Mouse (Mus musculus) MEL (cell line): ENCODE measurements around the gene Camta1. TPM values are rescaled to one million over a fixed set of nuclear protein-coding genes. Genes with fewer than 3 reads are reported as not detected.

ENCODE experiments used
- DNase-seq: peaks from one replicate; pipeline ENCODE4 v3.0.0; 2011; ENCODE audit warnings: low read depth, low spot score
- H3K27ac ChIP-seq: 2 replicates; pipeline ENCODE4 v1.5.1; 2012; ENCODE audit warnings: low read depth, mild to moderate bottlenecking, control low read depth, low read length, moderate library complexity; ENCODE audit not compliant: control insufficient read depth
- H3K27me3 ChIP-seq, 2 experiments: fragments of 150-350 bp in 1 of 2; sonication (generic) in 1 of 2; 2 replicates each; pipeline ENCODE4 v1.6.1; 2012; ENCODE audit warnings: low read length in 2 of 2, mild to moderate bottlenecking in 2 of 2, improper control_type of control experiment in 1 of 2, moderate library complexity in 1 of 2; ENCODE audit not compliant: insufficient read depth in 2 of 2, control insufficient read depth in 1 of 2
- H3K36me3 ChIP-seq, 2 experiments: 2 replicates each; pipeline ENCODE4 v1.6.1; 2012 to 2014; ENCODE audit warnings: low read length in 2 of 2, improper control_type of control experiment in 1 of 2, inconsistent platforms in 1 of 2, mild to moderate bottlenecking in 1 of 2; ENCODE audit not compliant: insufficient read depth in 2 of 2, control insufficient read depth in 1 of 2
- H3K4me1 ChIP-seq, 2 experiments: fragments of 150-350 bp in 1 of 2; sonication (generic) in 1 of 2; 2 replicates each; pipeline ENCODE4 v1.6.1; 2012; ENCODE audit warnings: low read length in 2 of 2, improper control_type of control experiment in 1 of 2, mild to moderate bottlenecking in 1 of 2; ENCODE audit not compliant: insufficient read depth in 2 of 2, control insufficient read depth in 1 of 2
- H3K4me3 ChIP-seq, 2 experiments: fragments of 150-350 bp in 1 of 2; sonication (generic) in 1 of 2; 2 replicates each; pipeline ENCODE4 v1.5.1; 2012; ENCODE audit warnings: low read depth in 2 of 2, low read length in 2 of 2, mild to moderate bottlenecking in 2 of 2, moderate library complexity in 2 of 2, control low read depth in 1 of 2, improper control_type of control experiment in 1 of 2; ENCODE audit not compliant: control insufficient read depth in 1 of 2, insufficient read depth in 1 of 2
- H3K79me2 ChIP-seq: 2 replicates; pipeline ENCODE4 v1.6.1; 2012; ENCODE audit warnings: mild to moderate bottlenecking, low read length, moderate library complexity; ENCODE audit not compliant: control insufficient read depth, poor library complexity, insufficient read depth
- H3K9ac ChIP-seq: 2 replicates; pipeline ENCODE4 v1.6.1; 2012; ENCODE audit warnings: low read depth, mild to moderate bottlenecking, control low read depth, low read length, moderate library complexity; ENCODE audit not compliant: control insufficient read depth, poor library complexity, severe bottlenecking
- H3K9me3 ChIP-seq: fragments of 150-350 bp; sonication (generic); replicated peaks from 2 replicates; pipeline ENCODE4 v1.6.1; 2012; ENCODE audit warnings: mild to moderate bottlenecking, low read length, improper control_type of control experiment, moderate library complexity; ENCODE audit not compliant: insufficient read depth
- CHD1 ChIP-seq: IDR thresholded peaks from 2 replicates; pipeline ENCODE4 v1.6.1; 2012; ENCODE audit warnings: low read depth, mild to moderate bottlenecking, inconsistent platforms, low read length, improper control_type of control experiment
- CHD2 ChIP-seq: IDR thresholded peaks from 2 replicates; pipeline ENCODE4 v1.6.1; 2011; ENCODE audit warnings: low read length, improper control_type of control experiment
- CTCF ChIP-seq, 3 experiments: IDR thresholded peaks in 2 of 3; conservative IDR thresholded peaks in 1 of 3; 2 replicates each; pipeline ENCODE4 v1.5.1; 2011 to 2012; ENCODE audit warnings: low read length in 3 of 3, low read depth in 2 of 3, mild to moderate bottlenecking in 2 of 3, improper control_type of control experiment in 1 of 3, inconsistent platforms in 1 of 3, mixed read lengths in 1 of 3, moderate library complexity in 1 of 3; ENCODE audit not compliant: control insufficient read depth in 1 of 3, insufficient read depth in 1 of 3, poor library complexity in 1 of 3, severe bottlenecking in 1 of 3
- ETS1 ChIP-seq: IDR thresholded peaks from 2 replicates; pipeline ENCODE4 v1.6.1; 2012; ENCODE audit warnings: low read depth, mild to moderate bottlenecking, inconsistent platforms, low read length, improper control_type of control experiment, moderate library complexity
- GATA1 ChIP-seq: IDR thresholded peaks from 2 replicates; pipeline ENCODE4 v1.6.1; 2011; ENCODE audit warnings: low read depth, low read length, improper control_type of control experiment
- JUND ChIP-seq: IDR thresholded peaks from 2 replicates; pipeline ENCODE4 v1.6.1; 2011; ENCODE audit warnings: low read depth, mild to moderate bottlenecking, improper control_type of control experiment, low read length
- KAT2A ChIP-seq: conservative IDR thresholded peaks from 2 replicates; pipeline ENCODE4 v1.6.1; 2012; ENCODE audit warnings: low read depth, low read length, improper control_type of control experiment, inconsistent platforms
- MAFK ChIP-seq: IDR thresholded peaks from 2 replicates; pipeline ENCODE4 v1.6.1; 2011; ENCODE audit warnings: low read depth, mild to moderate bottlenecking, low read length, improper control_type of control experiment, borderline replicate concordance
- MAX ChIP-seq: IDR thresholded peaks from 2 replicates; pipeline ENCODE4 v1.6.1; 2011; ENCODE audit warnings: low read length, improper control_type of control experiment
- MAZ ChIP-seq: IDR thresholded peaks from 2 replicates; pipeline ENCODE4 v1.6.1; 2012; ENCODE audit warnings: low read depth, mild to moderate bottlenecking, inconsistent platforms, low read length, improper control_type of control experiment
- MEF2A ChIP-seq: IDR thresholded peaks from 2 replicates; pipeline ENCODE4 v1.6.1; 2014; ENCODE audit warnings: low read depth, mild to moderate bottlenecking, inconsistent platforms, low read length, improper control_type of control experiment; ENCODE audit not compliant: poor library complexity, insufficient replicate concordance, severe bottlenecking; ENCODE audit errors: extremely low read depth
- MXI1 ChIP-seq: IDR thresholded peaks from 2 replicates; pipeline ENCODE4 v1.6.1; 2011; ENCODE audit warnings: mild to moderate bottlenecking, low read depth, low read length, improper control_type of control experiment
- NRF1 ChIP-seq: IDR thresholded peaks from 2 replicates; pipeline ENCODE4 v1.6.1; 2014; ENCODE audit warnings: low read depth, mild to moderate bottlenecking, inconsistent platforms, low read length, improper control_type of control experiment, moderate library complexity; ENCODE audit not compliant: poor library complexity, insufficient read depth, severe bottlenecking
- POLR2A ChIP-seq, 2 experiments: IDR thresholded peaks; 2 replicates each; pipeline ENCODE4 v1.6.1; 2011 to 2012; ENCODE audit warnings: low read length in 2 of 2, mild to moderate bottlenecking in 2 of 2, control low read depth in 1 of 2, improper control_type of control experiment in 1 of 2, low read depth in 1 of 2, moderate library complexity in 1 of 2; ENCODE audit not compliant: control insufficient read depth in 1 of 2, insufficient read depth in 1 of 2, poor library complexity in 1 of 2
- POLR2AphosphoS2 ChIP-seq: IDR thresholded peaks from 2 replicates; pipeline ENCODE4 v1.6.1; 2011; ENCODE audit warnings: low read length, improper control_type of control experiment
- SIN3A ChIP-seq: IDR thresholded peaks from 2 replicates; pipeline ENCODE4 v1.6.1; 2012; ENCODE audit warnings: low read length, improper control_type of control experiment, inconsistent platforms
- TBP ChIP-seq: IDR thresholded peaks from 2 replicates; pipeline ENCODE4 v1.8.0; 2011; ENCODE audit warnings: low read depth, low read length, improper control_type of control experiment
- TCF12 ChIP-seq: IDR thresholded peaks from 2 replicates; pipeline ENCODE4 v1.6.1; 2014; ENCODE audit warnings: low read depth, mild to moderate bottlenecking, inconsistent platforms, low read length, improper control_type of control experiment, moderate library complexity
- UBTF ChIP-seq: IDR thresholded peaks from 2 replicates; pipeline ENCODE4 v1.6.1; 2012; ENCODE audit warnings: low read depth, mild to moderate bottlenecking, inconsistent platforms, low read length, improper control_type of control experiment, moderate library complexity, borderline replicate concordance; ENCODE audit not compliant: insufficient read depth
- USF2 ChIP-seq, 2 experiments: IDR thresholded peaks; 2 replicates each; pipeline ENCODE4 v1.6.1; 2011 to 2012; ENCODE audit warnings: improper control_type of control experiment in 2 of 2, low read length in 2 of 2, borderline replicate concordance in 1 of 2, inconsistent platforms in 1 of 2, low read depth in 1 of 2, mild to moderate bottlenecking in 1 of 2; ENCODE audit not compliant: insufficient read depth in 1 of 2
- ZMIZ1 ChIP-seq: IDR thresholded peaks from 2 replicates; pipeline ENCODE4 v1.6.1; 2012; ENCODE audit warnings: low read depth, mild to moderate bottlenecking, inconsistent platforms, low read length, improper control_type of control experiment, moderate library complexity
- polyA plus RNA-seq, 2 experiments: library from polyadenylated mRNA; stranded (reverse) in 1 of 2; unstranded in 1 of 2; fragments of >175 nt in 1 of 2; fragments of >200 nt in 1 of 2; gene quantifications; 2 replicates each; pipeline versions ENCODE4 v1.2.1 to v1.2.4; 2012; ENCODE audit warnings: low replicate concordance in 2 of 2, low read depth in 1 of 2; ENCODE audit not compliant: insufficient read length in 2 of 2, insufficient read depth in 1 of 2, missing spikeins in 1 of 2
- total RNA-seq: library from RNA; depleted of rRNA; stranded (reverse); fragments of 300-350 nt; gene quantifications from 2 replicates; pipeline ENCODE4 v1.2.3, GENCODE M21; 2012

Gene Camta1
- total and polyA plus RNA-seq, 3 experiments = 28.2 to 87.5 TPM; not detected in 1

DNA sequence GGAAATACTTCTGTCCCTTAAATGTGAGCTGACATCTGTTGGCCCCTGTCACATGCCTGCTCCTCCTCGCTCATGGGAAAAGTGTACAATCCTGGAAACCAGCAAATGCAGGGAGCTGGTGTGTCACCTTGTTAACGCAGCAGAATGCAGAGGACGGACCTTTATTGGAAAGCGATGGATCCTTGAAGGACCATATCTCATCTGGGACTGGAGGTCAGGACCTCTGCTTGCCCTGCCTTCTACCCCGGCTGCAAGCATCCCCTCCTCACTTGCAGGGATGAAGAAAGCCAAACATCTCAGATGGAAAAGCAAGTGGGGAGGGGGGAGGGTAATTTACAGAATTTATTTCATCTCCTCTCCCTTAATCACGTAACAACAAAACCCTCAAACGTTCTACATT is 423.1 kb downstream of the Camta1 start:
- H3K36me3 ChIP-seq = no peaks in the 10 kb centered on the region
- H3K27me3 ChIP-seq = no peaks in the 10 kb centered on the region
- no peak for DNase-seq
- H3K27ac ChIP-seq = no peak overlapping the region
- no peak overlapping the region for H3K9ac ChIP-seq
- H3K79me2 ChIP-seq = no peaks in the 10 kb centered on the region
- H3K9me3 ChIP-seq = no peaks in the 10 kb centered on the region
- TF ChIP-seq ZMIZ1 (no peak), POLR2A (IDR thresholded peaks at IDR 0.05; ENCODE audit: control insufficient read depth in 1 of 2, insufficient read depth in 1 of 2, low read depth in 1 of 2, low read length in 2 of 2, poor library complexity in 1 of 2) (no peak), KAT2A (no peak), ETS1 (no peak), CTCF (IDR thresholded peaks at IDR 0.05 in 2 of 3, conservative IDR thresholded peaks at IDR 0.05 in 1 of 3; ENCODE audit: control insufficient read depth in 1 of 3, insufficient read depth in 1 of 3, low read depth in 2 of 3, low read length in 3 of 3, poor library complexity in 1 of 3, severe bottlenecking in 1 of 3) (no peak), POLR2AphosphoS2 (no peak), MAX (no peak)
- TF ChIP-seq, all 39 proteins: peak for 0
- H3K4me1 ChIP-seq = no peaks in the 10 kb centered on the region
- H3K4me3 ChIP-seq = no peak overlapping the region

- Histone ChIP-seq H3K27ac (no peak overlapping the region), H3K4me1 (no peaks in the 10 kb centered on the region), H3K27me3 (no peaks in the 10 kb centered on the region), H3K79me2 (no peaks in the 10 kb centered on the region), H3K9me3 (no peaks in the 10 kb centered on the region), H3K9ac (no peak overlapping the region), H3K4me3 (no peak overlapping the region), H3K36me3 (no peaks in the 10 kb centered on the region)
- DNase-seq = no peak
- TF ChIP-seq CHD2 = no peak
- no peak for TF ChIP-seq KAT2A
- no peak for TF ChIP-seq MAFK
- TF ChIP-seq MAX = no peak
- TF ChIP-seq GATA1 = no peak
- TF ChIP-seq MEF2A = no peak
- no peak for TF ChIP-seq MXI1
- no peak for TF ChIP-seq ZMIZ1
- TF ChIP-seq USF2 (IDR thresholded peaks at IDR 0.05; ENCODE audit: borderline replicate concordance in 1 of 2, insufficient read depth in 1 of 2, low read depth in 1 of 2, low read length in 2 of 2) = no peak
- no peak for TF ChIP-seq CHD1
- no peak for TF ChIP-seq SIN3A
- no peak for TF ChIP-seq JUND
- no peak for TF ChIP-seq UBTF
- TF ChIP-seq POLR2A (IDR thresholded peaks at IDR 0.05; ENCODE audit: control insufficient read depth in 1 of 2, insufficient read depth in 1 of 2, low read depth in 1 of 2, low read length in 2 of 2, poor library complexity in 1 of 2) = no peak
- no peak for TF ChIP-seq TBP
- TF ChIP-seq NRF1 = no peak
- TF ChIP-seq TCF12 = no peak
- TF ChIP-seq MAZ = no peak
Measured at GRCm38 (mm10) chr4:151437859-151438258, 423.8 kb downstream of the Camta1 start.
